20 mouse cellular contexts compared by ENCODE assay signal in genomic region chr12:54620042-54620705, GRCm38 (mm10). TPM values are rescaled to one million over a fixed set of nuclear protein-coding genes. Genes with fewer than 3 reads are reported as not detected.
A peak's percentile ranks its signal among the peaks of the same experiment; 100 is the strongest.
DNase-seq lines count a peak whose midpoint lies in the region; ATAC-seq and TF ChIP-seq lines count a peak whose summit lies in the region.
"Had no signal": no experiment of that assay in that cellular context is flagged by ENCODE, and none has a peak within 500 bp of the region (broad histone marks: within the 10 kb centered on the region; RNA-seq: fewer than 3 reads in every experiment).

No protein-coding gene starts in this region.

- H3K9ac ChIP-seq in stomach, embryonic 16.5 days (ENCODE audit: low read length) = no peak overlapping the region
- H3K9ac ChIP-seq in stomach, postnatal 0 days (ENCODE audit: low read length) = no peak overlapping the region
- no peak overlapping the region for H3K9ac ChIP-seq in limb, embryonic 14.5 days (ENCODE audit: low read depth, low read length, severe bottlenecking)
- H3K9ac ChIP-seq: embryonic facial prominence, embryonic 13.5 days; forebrain, embryonic 13.5 days; forebrain, postnatal 0 days; hindbrain, embryonic 12.5 days had no signal

- H3K4me2 ChIP-seq in stomach, embryonic 16.5 days (ENCODE audit: low read depth, low read length) = no peak overlapping the region
- no peak overlapping the region for H3K4me2 ChIP-seq in stomach, postnatal 0 days (replicated peaks; ENCODE audit: low read depth)
- H3K4me2 ChIP-seq in limb, embryonic 14.5 days (replicated peaks; ENCODE audit: low read depth, low read length, severe bottlenecking) = no peak overlapping the region
- H3K4me2 ChIP-seq: embryonic facial prominence, embryonic 13.5 days; forebrain, embryonic 13.5 days; hindbrain, embryonic 12.5 days had no signal

- WGBS in stomach, embryonic 16.5 days = 79% methylated on average over 13 of the region's 13 CpGs
- 73% methylated on average over 13 of the region's 13 CpGs for WGBS in stomach, postnatal 0 days
- 42% methylated on average over 13 of the region's 13 CpGs for WGBS in limb, embryonic 14.5 days

- no peaks in the 10 kb centered on the region for H3K36me3 ChIP-seq in stomach, embryonic 16.5 days (ENCODE audit: control insufficient read depth, insufficient read depth, low read length)
- H3K36me3 ChIP-seq in stomach, postnatal 0 days (ENCODE audit: control insufficient read depth, insufficient read depth, low read length) = no peaks in the 10 kb centered on the region
- H3K36me3 ChIP-seq in limb, embryonic 14.5 days (ENCODE audit: control insufficient read depth, insufficient read depth, low read length) = no peaks in the 10 kb centered on the region
- H3K36me3 ChIP-seq: embryonic facial prominence, embryonic 13.5 days; hindbrain, embryonic 12.5 days had no signal

- TF ChIP-seq POLR2A in limb, embryonic 14.5 days (IDR thresholded peaks at IDR 0.05; ENCODE audit: borderline replicate concordance, extremely low read depth, insufficient read depth, insufficient read length) = no peak

- H3K4me1 ChIP-seq in stomach, embryonic 16.5 days (ENCODE audit: control insufficient read depth, insufficient read depth, low read length) = no peaks in the 10 kb centered on the region
- no peaks in the 10 kb centered on the region for H3K4me1 ChIP-seq in stomach, postnatal 0 days (replicated peaks; ENCODE audit: control insufficient read depth, insufficient read depth)
- peaks cover 7% of the 10 kb centered on the region for H3K4me1 ChIP-seq in limb, embryonic 14.5 days (ENCODE audit: control insufficient read depth, insufficient read depth, low read length)
- H3K4me1 ChIP-seq: forebrain, embryonic 13.5 days; hindbrain, embryonic 12.5 days had no signal

- H3K27ac ChIP-seq in stomach, embryonic 16.5 days (ENCODE audit: low read length) = peak overlapping the region; percentile 36; the same call in 1 of the 2 replicates
- H3K27ac ChIP-seq in stomach, postnatal 0 days (replicated peaks) = no peak overlapping the region
- H3K27ac ChIP-seq in limb, embryonic 14.5 days (replicated peaks; ENCODE audit: low read depth, low read length) = 0 out of 2 replicates have a peak overlapping the region, but pooled peaks have one; percentile 2
- H3K27ac ChIP-seq: embryonic facial prominence, embryonic 13.5 days; forebrain, embryonic 13.5 days; hindbrain, embryonic 12.5 days had no signal

- TF ChIP-seq CTCF in stomach, postnatal 0 days (IDR thresholded peaks at IDR 0.05; ENCODE audit: low read depth) = no peak

- 0 out of 2 replicates have a peak, but pooled peaks cover 4% of the 10 kb centered on the region for H3K9me3 ChIP-seq in stomach, embryonic 16.5 days (replicated peaks; ENCODE audit: control insufficient read depth, low read length)
- no peaks in the 10 kb centered on the region for H3K9me3 ChIP-seq in stomach, postnatal 0 days (ENCODE audit: control insufficient read depth, low read length)
- no peaks in the 10 kb centered on the region for H3K9me3 ChIP-seq in limb, embryonic 14.5 days (ENCODE audit: control insufficient read depth, low read length)
- H3K9me3 ChIP-seq: embryonic facial prominence, embryonic 13.5 days; forebrain, embryonic 13.5 days; hindbrain, embryonic 12.5 days had no signal

- H3K4me3 ChIP-seq in stomach, embryonic 16.5 days (replicated peaks; ENCODE audit: low read length) = no peak overlapping the region
- H3K4me3 ChIP-seq in stomach, postnatal 0 days (ENCODE audit: low read depth, low read length) = no peak overlapping the region
- no peak overlapping the region for H3K4me3 ChIP-seq in limb, embryonic 14.5 days (replicated peaks; ENCODE audit: low read length)
- H3K4me3 ChIP-seq: embryonic facial prominence, embryonic 13.5 days; forebrain, embryonic 13.5 days; hindbrain, embryonic 12.5 days had no signal

- no peak for DNase-seq in stomach, postnatal 0 days (ENCODE audit: low spot score)
- peak; percentile 69 for DNase-seq in NIH3T3 (ENCODE audit: low read depth)
- DNase-seq in limb, embryonic 14.5 days (ENCODE audit: low spot score) = peak; percentile 25
- DNase-seq in spleen, postnatal 4 days (ENCODE audit: low spot score in 2 of 2) = no peak
- no peak for DNase-seq in adrenal gland, adult 8-10 months
- DNase-seq: adrenal gland, postnatal 10 days; cerebellum, adult 11-12 months; cerebellum, adult 9-11 months; cerebellum, postnatal 36 days; forebrain, postnatal 0 days; gastrocnemius, postnatal 14 days; heart, postnatal 10 days; heart, postnatal 4 days had no signal

- TF ChIP-seq EP300 in stomach, postnatal 0 days (optimal IDR thresholded peaks at IDR 0.05) = no peak

- no peak for ATAC-seq in stomach, embryonic 16.5 days (ENCODE audit: insufficient read depth, low FRiP score)
- ATAC-seq in stomach, postnatal 0 days (ENCODE audit: low FRiP score, low TSS enrichment) = no peak
- ATAC-seq in limb, embryonic 14.5 days (ENCODE audit: low FRiP score, low read depth) = peak; percentile 63; the same call in 1 of the 2 replicates
- no peak for ATAC-seq in megakaryocyte-erythroid progenitor cell, adult 5-6 weeks (replicated peaks; ENCODE audit: low FRiP score, low TSS enrichment, poor library complexity, severe bottlenecking)
- ATAC-seq: forebrain, embryonic 13.5 days; forebrain, postnatal 0 days; hindbrain, embryonic 16.5 days; inflammation-experienced regulatory T-cells, adult 6 months had no signal

- no peaks in the 10 kb centered on the region for H3K27me3 ChIP-seq in stomach, embryonic 16.5 days (ENCODE audit: control insufficient read depth, insufficient read depth, low read length)
- no peaks in the 10 kb centered on the region for H3K27me3 ChIP-seq in stomach, postnatal 0 days (ENCODE audit: control insufficient read depth, insufficient read depth, low read length)
- H3K27me3 ChIP-seq in limb, embryonic 14.5 days (ENCODE audit: control insufficient read depth, insufficient read depth, low read length) = no peaks in the 10 kb centered on the region
- H3K27me3 ChIP-seq: embryonic facial prominence, embryonic 13.5 days; forebrain, embryonic 13.5 days; hindbrain, embryonic 12.5 days had no signal

RNA-seq across cellular contexts. Expression of gene Sptssa, which starts 36.2 kb away (rescaled TPM):
- polyA plus RNA-seq in stomach, embryonic 16.5 days (2015; fragmentation: Nextera tagmentation; extraction: Ambion mirVana) = 225 and 229 TPM in 2 replicates
- 163 and 168 TPM in 2 replicates for polyA plus RNA-seq in stomach, postnatal 0 days (2015; fragmentation: Nextera tagmentation; extraction: Ambion mirVana)
- 132 and 134 TPM in 2 replicates for polyA plus RNA-seq in limb, embryonic 14.5 days (2012; rRNA removed)
- polyA plus RNA-seq in limb, embryonic 14.5 days (2014; fragmentation: Nextera tagmentation; extraction: Ambion mirVana) = 227 and 228 TPM in 2 replicates
- 99.0 and 120 TPM in 2 replicates for total RNA-seq in megakaryocyte-erythroid progenitor cell, adult 5-6 weeks (2014; fragmentation: Nextera tagmentation)
- 133 and 170 TPM in 2 replicates for total RNA-seq in megakaryocyte-erythroid progenitor cell, adult 5-6 weeks (2017)
- total RNA-seq in adrenal gland, adult 8-10 months (2022) = 100 to 1,000 TPM in 2 of 4 experiments, 10 to 100 TPM in 2; 75.7 to 119 (median 102) TPM

Comparison
In these comparisons a context has a peak if more than half of its experiments do, and no peak if none do; other contexts are left out.
1. DNase-seq: peak in NIH3T3 (single experiment) and limb, embryonic 14.5 days (single experiment); none in stomach, postnatal 0 days (single experiment), spleen, postnatal 4 days (0 of 2) and adrenal gland, adult 8-10 months (single experiment).